Mouse (Mus musculus) cerebellum, adult 8-10 months (tissue): Measurements from ENCODE around the gene Cdc6.

Experiments used
- DNase-seq: peaks from one replicate; pipeline ENCODE4 v3.0.0; 2022

Gene Cdc6

DNA sequence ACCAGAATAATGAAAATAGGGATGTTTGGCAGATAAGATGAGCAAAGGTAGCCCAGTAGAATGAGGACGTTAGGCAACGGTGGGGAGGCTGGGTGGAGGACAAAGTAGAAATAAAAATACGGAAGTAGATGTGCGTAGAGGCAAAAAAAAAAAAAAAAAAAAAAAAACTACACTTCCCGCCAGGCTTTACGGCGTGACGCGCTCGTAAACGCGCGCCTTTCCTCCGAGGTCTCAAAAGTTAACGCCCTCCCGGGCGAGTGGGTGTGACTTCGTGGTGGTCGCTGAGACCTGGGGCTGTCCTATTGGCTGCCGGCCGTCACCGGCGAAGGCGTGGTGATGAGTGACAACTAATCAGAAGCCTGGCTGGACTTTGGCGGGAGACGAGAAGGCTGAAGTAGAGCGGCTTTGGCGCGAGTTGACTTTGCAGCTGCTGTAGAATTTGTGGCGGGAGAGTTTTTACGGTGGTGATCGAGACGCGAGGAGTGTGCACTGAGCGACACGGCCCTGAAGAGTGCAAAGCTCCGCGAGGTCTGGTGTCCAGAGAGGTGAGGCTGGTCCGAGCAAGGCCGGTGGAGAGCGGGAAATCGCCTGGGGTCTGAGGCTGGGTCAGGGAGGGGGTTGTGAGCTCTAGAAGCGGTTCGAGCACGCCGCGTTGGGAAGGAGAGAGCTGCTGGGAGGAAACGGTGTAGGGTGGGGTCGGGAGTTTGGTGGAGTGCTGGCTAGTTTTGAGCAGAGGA lies at the start of gene Cdc6:
Cdc6 (plus strand) TSS at position 365 of the 737 bp plus-strand sequence.
- peak; percentile 86 for DNase-seq

DNA sequence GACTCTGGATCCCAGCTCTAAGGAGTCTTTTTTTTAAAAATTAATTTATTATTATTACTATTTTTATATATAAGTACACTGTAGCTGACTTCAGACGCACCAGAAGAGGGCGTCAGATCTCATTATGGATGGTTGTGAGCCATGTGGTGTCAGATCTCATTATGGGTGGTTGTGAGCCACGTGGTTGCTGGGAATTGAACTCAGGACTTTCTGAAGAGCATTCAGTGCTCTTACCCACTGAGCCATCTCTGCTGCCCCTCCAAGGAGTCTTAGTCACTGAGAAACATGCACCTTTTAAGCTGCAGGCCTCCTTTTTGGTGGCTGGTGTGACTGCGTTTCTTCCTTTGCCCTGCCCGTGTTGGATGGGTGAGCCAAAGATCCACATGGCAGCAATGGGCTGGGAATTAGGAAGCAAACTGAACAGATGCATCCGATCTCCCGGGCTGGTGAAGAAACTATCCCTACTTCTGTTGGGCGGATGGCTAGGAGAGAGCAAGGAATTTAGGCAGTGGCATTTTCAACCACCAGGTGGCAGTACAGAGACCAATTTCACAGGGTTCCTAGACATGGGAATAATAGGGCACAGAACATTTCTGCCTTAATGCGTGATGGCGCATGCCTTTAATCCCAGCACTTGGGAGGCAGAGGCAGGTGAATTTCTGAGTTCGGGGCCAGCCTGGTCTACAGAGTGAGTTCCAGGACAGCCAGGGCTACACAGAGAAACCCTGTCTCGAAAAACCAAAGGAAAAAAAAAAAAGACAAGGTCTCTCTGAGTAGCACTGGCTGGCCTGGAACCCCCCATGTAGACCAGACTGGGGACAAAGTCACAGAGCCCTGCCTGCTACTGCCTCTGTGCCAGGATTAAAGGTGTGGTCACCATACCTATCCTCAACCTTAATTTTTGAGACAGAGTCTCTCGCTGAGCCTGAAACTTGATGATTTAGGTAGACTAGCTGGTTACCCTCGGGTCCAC lies 48.6 kb upstream of the Cdc6 start:
- DNase-seq = peak; percentile 85

DNA sequence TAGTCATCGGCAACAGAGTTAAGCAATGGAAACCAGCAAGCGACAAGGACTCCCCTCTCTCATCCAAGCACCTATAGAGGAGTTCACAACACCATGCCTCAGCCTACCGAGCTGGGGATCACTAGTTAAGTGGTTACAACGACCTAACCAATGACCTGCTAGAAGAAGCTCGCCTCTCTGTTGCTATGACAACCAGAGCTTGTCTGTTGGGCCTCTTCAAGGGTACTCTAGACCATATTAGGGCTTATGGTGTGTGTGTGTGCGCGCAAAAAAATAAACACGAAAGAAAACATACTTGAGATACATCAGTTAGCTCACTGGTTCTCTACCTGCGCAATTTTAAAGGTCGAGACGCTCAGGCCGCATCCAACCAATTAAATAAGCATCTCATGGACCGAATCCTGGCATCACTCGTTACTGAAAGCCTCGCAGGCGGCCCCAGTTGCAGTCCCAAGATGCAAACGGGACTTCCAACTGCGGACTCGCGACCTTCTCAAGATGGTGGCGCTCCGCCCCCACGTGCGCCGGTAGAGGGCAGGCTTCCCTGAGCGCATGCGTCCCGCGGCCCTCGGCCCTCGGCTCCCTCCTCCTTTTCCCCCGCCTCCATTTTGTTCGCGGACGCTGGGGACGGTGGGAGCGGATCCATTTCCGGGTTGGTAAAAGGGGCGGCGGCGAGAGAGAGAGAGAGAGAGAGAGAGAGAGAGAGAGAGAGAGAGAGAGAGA lies 44.4 kb upstream of the Cdc6 start, which contains the start of gene Wipf2:
Wipf2 (plus strand) TSS at position 611 of the 723 bp plus-strand sequence.
- DNase-seq = peak; percentile 94

DNA sequence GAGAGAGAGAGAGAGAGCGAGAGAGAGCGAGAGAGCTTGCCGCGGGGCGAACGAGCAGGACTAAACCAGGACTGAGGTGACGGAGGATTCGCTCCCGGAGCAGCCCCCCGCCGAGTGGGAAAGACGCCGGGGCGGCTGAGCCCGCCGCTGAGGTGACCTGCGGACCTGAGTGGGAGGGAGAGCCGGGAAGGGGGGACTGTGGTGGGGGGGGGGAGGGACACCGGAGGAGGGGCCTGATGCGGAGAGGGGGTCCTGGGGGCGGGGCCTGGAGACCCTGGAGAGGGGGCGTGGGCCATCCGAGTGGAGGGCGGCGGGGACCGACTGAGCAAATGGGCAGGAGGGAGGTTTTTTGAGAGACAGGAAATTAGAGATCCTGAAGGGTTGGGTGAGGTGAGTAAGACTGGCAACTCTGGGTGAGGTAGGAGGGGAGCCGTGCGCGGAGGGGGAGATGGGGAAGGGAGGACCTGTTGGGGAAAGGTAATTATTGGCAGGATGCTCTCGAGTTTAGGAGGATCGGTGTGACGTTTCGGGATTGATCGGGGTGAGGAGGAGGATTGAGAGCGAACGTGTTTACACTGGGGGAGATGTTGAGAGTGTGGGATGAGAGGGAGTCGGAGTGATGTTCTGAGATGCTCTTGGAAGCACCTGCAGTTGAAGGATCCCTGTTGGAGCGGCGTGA lies 43.7 kb upstream of the Cdc6 start:
- DNase-seq = peak; percentile 53

GRCm38 (mm10) chr11:98867293-98867692 lies 40.3 kb upstream of the Cdc6 start:
- DNase-seq = no peak

DNA sequence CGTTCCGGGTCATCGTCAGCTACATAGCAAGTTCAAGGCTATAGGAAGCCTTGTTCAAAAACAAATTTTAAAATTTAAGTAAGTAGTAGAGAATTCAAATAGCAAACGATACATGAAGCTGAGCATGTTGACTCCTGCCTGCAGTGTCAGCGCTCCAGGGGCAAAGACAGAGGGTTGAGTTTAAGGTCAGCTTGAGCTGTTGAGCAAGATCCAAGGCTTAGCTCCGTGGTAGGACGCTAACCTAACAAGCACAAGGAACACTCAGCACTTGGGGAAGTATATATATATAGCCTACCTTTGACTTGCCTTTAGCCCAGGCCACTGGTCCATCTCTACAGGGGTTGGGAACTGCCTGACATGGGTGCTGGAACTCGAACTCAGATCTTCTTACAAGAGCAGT lies 37.7 kb upstream of the Cdc6 start:
- no peak for DNase-seq

DNA sequence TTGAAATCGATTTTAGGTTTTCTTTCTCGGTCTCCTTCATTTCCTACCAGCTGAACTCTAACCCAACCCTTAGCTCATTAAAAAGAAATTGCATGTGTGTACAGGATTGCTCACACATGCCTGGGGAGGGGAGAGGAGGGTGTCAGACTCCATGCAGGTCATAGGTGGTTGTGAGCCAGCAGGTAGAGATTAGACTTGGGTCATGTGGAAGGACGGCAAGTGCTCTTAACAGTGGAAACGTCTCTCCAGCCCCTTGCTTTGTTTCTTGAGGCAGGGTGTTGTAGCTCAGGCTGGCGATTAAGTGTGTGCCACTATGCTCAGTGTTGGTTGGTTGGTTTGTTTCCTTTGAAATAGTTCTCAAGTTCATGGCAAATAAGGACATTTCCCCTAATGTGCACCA lies 36.8 kb upstream of the Cdc6 start:
- no peak for DNase-seq

DNA sequence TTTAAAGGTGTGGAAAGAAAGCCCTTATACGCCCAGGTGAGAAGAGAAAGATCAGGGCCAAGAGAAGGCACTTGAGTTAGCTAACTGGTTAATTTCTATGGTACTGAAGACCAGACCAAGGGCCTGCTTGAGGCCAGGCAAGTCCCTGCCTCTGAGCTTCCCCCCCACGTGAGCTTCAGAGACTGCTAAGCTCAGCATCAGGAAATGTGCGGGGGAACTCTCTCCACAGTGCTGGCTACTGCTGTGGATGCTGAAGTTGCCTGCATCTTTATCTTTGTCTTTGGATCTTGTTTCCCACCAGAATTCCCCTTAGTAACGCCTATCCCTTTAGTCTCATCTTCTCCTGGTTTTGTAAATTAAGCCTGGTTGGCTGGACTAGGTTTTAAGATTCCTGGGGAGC lies 36.2 kb upstream of the Cdc6 start:
- no peak for DNase-seq

DNA sequence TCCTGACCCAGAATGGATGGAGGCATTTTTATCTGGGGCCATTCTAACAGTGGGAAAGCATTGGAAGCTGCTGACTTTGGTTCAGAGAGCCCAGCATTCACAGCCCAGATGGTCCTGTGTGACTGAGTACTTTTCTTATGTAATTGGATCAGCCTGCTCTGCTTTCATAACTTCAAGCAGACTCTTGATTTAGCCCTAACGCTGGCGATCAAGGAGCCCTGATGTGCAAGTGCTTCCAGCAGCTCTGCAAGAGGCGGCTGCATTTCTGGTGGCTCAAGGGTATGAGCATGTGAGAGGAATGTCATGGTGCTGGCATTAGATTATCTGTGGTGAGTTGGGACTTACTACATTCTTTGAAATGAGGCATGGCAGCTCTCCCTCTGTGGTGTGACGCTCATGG lies 35.6 kb upstream of the Cdc6 start:
- DNase-seq = peak; percentile 47

- DNase-seq = no peak
Measured at GRCm38 (mm10) chr11:98873900-98874299, 33.7 kb upstream of the Cdc6 start.

DNA sequence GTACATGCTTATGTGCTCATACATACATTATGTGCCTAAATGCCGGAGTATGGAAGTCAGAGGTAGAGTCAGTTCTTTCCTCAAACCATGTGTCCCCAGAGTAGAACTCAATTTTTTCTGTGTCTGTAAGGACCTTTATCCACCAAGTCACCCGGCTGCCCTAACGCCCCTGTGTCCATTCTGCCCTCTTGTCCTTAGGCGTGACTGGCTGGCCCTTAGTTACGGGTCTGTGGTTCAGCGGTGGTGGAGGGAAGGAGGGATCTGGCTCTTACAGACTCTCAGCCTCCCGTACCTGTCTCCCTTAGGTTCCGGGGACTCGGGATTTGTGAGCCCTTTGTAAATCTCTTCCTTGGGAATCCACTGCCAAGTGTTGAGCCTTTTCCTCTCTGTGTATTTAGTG lies 30.6 kb upstream of the Cdc6 start:
- no peak for DNase-seq

DNA sequence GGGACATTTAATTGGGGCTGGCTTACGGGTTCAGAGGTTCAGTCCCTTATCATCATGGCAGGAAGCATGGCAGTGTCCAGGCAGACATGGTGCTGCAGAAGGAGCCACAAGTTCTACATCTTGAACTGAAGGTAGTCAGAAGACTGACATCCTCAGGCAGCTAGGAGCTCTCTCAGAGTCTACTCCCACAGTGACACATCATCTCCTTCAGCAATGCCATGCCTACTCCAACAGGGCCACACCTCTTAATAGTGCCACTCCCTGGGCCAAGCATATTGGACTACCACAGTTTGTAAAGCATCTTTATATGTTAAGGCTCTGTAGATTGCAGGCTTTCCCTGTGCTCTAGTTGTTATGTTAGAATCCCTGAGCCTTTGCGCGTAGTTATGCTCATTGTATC lies 19.9 kb upstream of the Cdc6 start:
- no peak for DNase-seq

DNA sequence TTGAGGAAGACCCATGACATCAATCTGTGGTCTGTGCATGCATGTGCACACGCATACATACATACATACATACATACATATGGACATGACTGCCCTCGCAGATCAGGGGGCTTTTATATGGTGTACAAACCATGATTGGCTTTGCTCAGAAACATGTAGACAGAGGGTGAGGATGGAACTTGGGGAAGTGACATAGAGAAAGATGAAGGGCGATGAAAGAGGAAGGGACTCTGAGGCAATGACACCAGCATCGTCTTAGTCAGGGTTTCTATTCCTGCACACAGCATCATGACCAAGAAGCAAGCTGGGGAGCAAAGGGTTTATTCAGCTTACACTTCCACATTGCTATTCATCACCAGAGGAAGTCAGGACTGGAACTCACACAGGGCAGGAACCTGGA lies 18.5 kb upstream of the Cdc6 start:
- DNase-seq = no peak

- no peak for DNase-seq
Measured at GRCm38 (mm10) chr11:98889977-98890376, 17.6 kb upstream of the Cdc6 start.

DNA sequence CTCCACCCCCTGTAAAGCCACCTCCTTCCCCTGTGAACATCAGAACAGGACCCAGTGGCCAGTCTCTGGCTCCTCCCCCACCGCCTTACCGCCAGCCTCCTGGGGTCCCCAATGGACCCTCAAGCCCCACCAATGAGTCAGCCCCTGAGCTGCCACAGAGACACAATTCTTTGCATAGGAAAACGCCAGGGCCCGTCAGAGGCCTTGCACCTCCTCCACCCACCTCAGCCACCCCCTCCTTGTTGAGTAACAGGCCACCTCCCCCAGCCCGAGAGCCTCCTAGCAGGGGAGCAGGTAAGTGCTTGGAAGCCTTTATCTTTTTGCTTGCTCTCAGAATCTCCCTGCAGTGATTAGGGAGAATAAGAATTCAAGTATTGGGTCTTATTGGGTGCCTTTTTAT lies 15.2 kb upstream of the Cdc6 start:
- DNase-seq = no peak

DNA sequence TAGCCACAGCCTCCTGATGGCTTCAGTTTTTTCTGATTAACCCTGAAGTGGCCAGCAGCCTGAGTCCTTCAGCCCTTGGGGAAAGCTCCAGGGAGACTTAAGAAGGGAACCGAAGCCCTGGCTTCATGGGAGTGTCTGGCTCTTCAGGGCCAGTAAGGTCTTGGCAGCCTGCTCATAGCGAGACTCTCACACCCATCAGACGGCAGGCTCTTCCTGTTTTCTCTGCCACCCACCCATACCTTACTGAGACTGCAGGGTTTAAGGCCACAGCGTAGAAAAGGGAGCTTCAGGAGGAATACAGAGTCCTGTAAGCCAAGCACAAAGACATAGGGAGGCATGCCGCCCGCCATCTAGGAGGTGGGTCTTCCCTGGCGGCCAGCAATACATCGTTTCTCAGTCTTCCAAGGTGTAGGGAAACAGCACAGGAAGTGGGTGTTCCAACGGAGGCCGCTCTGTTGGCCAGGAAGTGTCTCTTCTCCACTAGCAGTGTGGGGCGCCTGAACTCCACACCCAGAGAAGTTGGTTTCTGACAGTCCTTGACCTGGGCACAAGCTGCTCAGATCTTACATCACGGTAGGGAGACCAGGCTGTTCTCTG lies 7.0 kb upstream of the Cdc6 start:
- DNase-seq = no peak

DNA sequence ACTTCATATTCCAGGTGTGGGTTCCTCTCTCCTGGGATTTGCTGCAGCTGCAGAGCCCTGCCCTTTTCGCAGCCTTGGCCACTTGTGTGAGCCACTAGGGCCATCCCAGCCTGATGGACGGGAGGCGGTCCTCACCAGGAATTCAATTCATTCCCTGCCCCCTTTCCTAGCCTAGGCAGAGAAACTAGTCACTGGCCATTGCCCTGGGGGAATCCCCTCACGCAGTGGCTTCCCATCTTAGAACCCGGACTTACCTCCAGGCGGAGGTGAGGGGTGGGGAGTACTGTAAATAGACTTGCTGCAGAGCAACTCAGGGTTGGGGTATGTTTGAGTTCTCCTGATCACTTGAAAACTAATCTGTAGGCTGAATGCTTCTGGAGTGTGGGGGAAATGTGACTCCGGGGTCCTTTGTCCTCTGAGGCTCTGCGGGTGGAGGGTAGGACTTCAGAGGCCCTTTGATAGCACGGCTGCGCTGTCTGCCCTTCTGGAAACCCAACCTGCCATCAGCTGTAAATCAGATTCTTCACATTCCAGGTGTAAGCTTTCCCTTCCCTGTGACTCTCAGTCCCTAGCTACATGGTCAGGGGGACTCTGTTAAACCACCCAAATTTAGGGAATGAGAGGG lies 4.9 kb upstream of the Cdc6 start:
- no peak for DNase-seq

- DNase-seq = no peak
Measured at GRCm38 (mm10) chr11:98904577-98904976, 3.0 kb upstream of the Cdc6 start.

DNA sequence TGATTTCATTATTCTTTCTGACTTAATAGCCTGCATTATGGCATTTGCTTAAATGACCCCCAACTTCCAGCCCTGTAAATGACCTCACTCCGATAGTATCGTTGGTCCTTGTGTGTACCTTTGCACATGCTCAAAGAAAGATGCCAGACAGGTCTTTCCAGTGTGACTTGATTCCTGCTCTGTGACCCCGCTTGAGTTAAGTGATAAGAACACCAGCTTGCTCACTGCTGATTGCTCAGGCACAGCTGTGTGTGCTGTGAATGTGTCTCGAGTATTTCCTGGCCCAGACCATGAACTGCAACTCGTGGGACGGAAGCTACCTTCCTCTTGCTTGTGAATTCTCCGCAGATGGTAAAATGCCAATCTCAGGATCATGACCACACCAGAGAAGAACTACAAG lies 2.6 kb upstream of the Cdc6 start:
- DNase-seq = no peak

DNA sequence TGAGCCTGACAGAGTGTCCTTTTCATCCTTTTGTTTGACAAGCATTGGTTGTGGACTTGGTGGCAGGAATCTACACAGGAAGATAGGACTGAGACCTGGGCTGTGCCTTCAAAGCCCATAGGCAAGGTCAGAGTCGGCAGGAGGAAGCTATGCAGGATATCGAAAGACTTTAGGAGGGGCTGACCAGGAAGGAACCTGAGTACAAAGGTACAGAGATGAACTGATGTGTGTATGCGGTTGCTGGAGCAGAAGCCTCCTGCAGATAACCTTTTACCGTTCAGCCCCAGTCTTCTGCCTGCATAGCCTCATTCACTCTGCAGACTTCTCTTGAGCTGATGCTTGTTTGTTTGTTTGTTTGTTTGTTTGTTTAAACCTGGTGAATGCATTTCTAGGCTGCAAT lies 2.0 kb upstream of the Cdc6 start:
- DNase-seq = no peak

- DNase-seq = no peak
Measured at GRCm38 (mm10) chr11:98907063-98907436, 551 bp upstream of the Cdc6 start.

DNA sequence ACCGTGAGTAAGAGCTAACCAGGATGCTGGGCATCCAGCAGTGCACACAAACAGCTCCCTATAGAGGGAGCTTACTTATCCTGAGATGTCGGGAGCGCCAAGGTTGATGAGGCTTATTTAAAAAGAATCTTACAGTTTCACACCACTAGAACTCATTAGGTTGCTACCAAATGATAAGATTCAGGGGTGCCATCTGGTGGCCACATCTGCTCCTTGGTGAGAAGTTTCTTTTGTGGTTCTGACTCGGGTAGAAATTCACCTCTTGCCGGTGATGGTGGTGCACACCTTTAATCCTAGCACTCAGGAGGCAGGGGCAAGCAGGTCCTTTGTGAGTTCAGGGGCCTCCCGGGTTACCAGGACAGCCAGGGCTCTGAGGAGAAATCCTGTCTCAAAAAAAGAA lies 2.1 kb downstream of the Cdc6 start:
- peak; percentile 57 for DNase-seq
